Mouse (Mus musculus): Measurements from ENCODE around the gene Ep400.

Gene Ep400

GRCm38 (mm10) chr5:110665486-110666121, 104.9 kb downstream of the Ep400 start:
- no peak for DNase-seq (ENCODE audit: low read depth)

GRCm38 (mm10) chr5:110664750-110665269, 105.7 kb downstream of the Ep400 start:
- no peak for DNase-seq (ENCODE audit: low read depth)

GRCm38 (mm10) chr5:110664041-110664440, 106.5 kb downstream of the Ep400 start:
- no peak for DNase-seq (ENCODE audit: low read depth)

- peak; percentile 61 for DNase-seq (ENCODE audit: low read depth)
These were observed 110.8 kb downstream of the Ep400 start for GRCm38 (mm10) chr5:110659682-110660081.

- DNase-seq (ENCODE audit: low read depth) = no peak
These were observed 116.8 kb downstream of the Ep400 start for GRCm38 (mm10) chr5:110653686-110654085.

- DNase-seq (ENCODE audit: low read depth) = peak; percentile 98
These were observed 117.5 kb downstream of the Ep400 start, which contains the start of the genes Noc4l and Ddx51 for GRCm38 (mm10) chr5:110652719-110653648. TSS of gene Noc4l (minus strand) at chr5:110653417. TSS of gene Ddx51 (plus strand) at chr5:110653451.

- DNase-seq (ENCODE audit: low read depth) = no peak
These were observed 124.1 kb downstream of the Ep400 start for GRCm38 (mm10) chr5:110646377-110646776.

- DNase-seq (ENCODE audit: low read depth) = peak; percentile 89
These were observed 131.1 kb downstream of the Ep400 start for GRCm38 (mm10) chr5:110639459-110639858.

- DNase-seq (ENCODE audit: low read depth) = peak; percentile 54
These were observed 132.0 kb downstream of the Ep400 start for GRCm38 (mm10) chr5:110638306-110639074.

GRCm38 (mm10) chr5:110635951-110636707, 134.4 kb downstream of the Ep400 start:
- peak; percentile 37 for DNase-seq (ENCODE audit: low read depth)

GRCm38 (mm10) chr5:110629525-110630120, 140.9 kb downstream of the Ep400 start:
- DNase-seq (ENCODE audit: low read depth) = peak; percentile 87

- DNase-seq (ENCODE audit: low read depth) = no peak
These were observed 142.4 kb downstream of the Ep400 start for GRCm38 (mm10) chr5:110628156-110628555.

GRCm38 (mm10) chr5:110627351-110627750, 143.2 kb downstream of the Ep400 start:
- no peak for DNase-seq (ENCODE audit: low read depth)

- DNase-seq (ENCODE audit: low read depth) = peak; percentile 40
These were observed 146.2 kb downstream of the Ep400 start for GRCm38 (mm10) chr5:110624319-110624718.

GRCm38 (mm10) chr5:110619226-110619625, 151.3 kb downstream of the Ep400 start:
- no peak for DNase-seq (ENCODE audit: low read depth)
